Comparison of ENCODE assay signal across 13 mouse cellular contexts in genomic region chr5:123997211-123997751, GRCm38 (mm10). TPM values are rescaled to one million over a fixed set of nuclear protein-coding genes. Genes with fewer than 3 reads are reported as not detected.
A peak's percentile ranks its signal among the peaks of the same experiment; 100 is the strongest.
DNase-seq lines count a peak whose midpoint lies in the region; ATAC-seq lines count a peak whose summit lies in the region.
"Had no signal": no experiment of that assay in that cellular context is flagged by ENCODE, and none has a peak within 500 bp of the region (broad histone marks: within the 10 kb centered on the region; RNA-seq: fewer than 3 reads in every experiment).

No protein-coding gene starts in this region.

- H3K4me3 ChIP-seq in neural tube, embryonic 13.5 days, result no peak overlapping the region
- H3K4me3 ChIP-seq in forebrain, embryonic 15.5 days, result no peak overlapping the region
- H3K4me3 ChIP-seq: heart, embryonic 12.5 days had no signal

- 0 out of 2 replicates have a peak, but pooled peaks cover 1% of the 10 kb centered on the region for H3K27me3 ChIP-seq in neural tube, embryonic 13.5 days
- H3K27me3 ChIP-seq in forebrain, embryonic 15.5 days, result no peaks in the 10 kb centered on the region
- H3K27me3 ChIP-seq: heart, embryonic 12.5 days; Patski had no signal

- 82% methylated on average over 24 of the region's 24 CpGs for WGBS in neural tube, embryonic 13.5 days
- 70% methylated on average over 24 of the region's 24 CpGs for WGBS in forebrain, embryonic 15.5 days

- DNase-seq in gastrocnemius, postnatal 14 days, result peak; percentile 44
- no peak for DNase-seq in gastrocnemius, postnatal 25 days
- no peak for DNase-seq in neural tube, embryonic 10.5 days (ENCODE audit: extremely low spot score, low spot score)
- DNase-seq in thymus, postnatal 36 days, result no peak
- no peak for DNase-seq in spleen, postnatal 14 days (ENCODE audit: low spot score in 2 of 2)
- DNase-seq in adrenal gland, adult 8-10 months, result no peak
- DNase-seq: adrenal gland, postnatal 25 days; kidney, postnatal 36 days had no signal

- peaks cover 34% of the 10 kb centered on the region for H3K4me1 ChIP-seq in neural tube, embryonic 13.5 days (replicated peaks)
- peaks cover 32% of the 10 kb centered on the region for H3K4me1 ChIP-seq in forebrain, embryonic 15.5 days

- no peaks in the 10 kb centered on the region for H3K9me3 ChIP-seq in neural tube, embryonic 13.5 days
- H3K9me3 ChIP-seq in forebrain, embryonic 15.5 days, result no peaks in the 10 kb centered on the region
- H3K9me3 ChIP-seq: heart, embryonic 12.5 days had no signal

- 0 out of 2 replicates have a peak, but pooled peaks cover 9% of the 10 kb centered on the region for H3K36me3 ChIP-seq in neural tube, embryonic 13.5 days
- 0 out of 2 replicates have a peak, but pooled peaks cover 4% of the 10 kb centered on the region for H3K36me3 ChIP-seq in forebrain, embryonic 15.5 days
- H3K36me3 ChIP-seq: heart, embryonic 12.5 days had no signal

- no peak overlapping the region for H3K4me2 ChIP-seq in neural tube, embryonic 13.5 days
- H3K4me2 ChIP-seq in forebrain, embryonic 15.5 days (replicated peaks), result no peak overlapping the region
- H3K4me2 ChIP-seq: heart, embryonic 12.5 days had no signal

- no peak for ATAC-seq in neural tube, embryonic 13.5 days (ENCODE audit: low read depth)
- no peak for ATAC-seq in forebrain, embryonic 15.5 days (replicated peaks)
- ATAC-seq: inflammation-experienced regulatory T-cells, adult 6 months; Patski had no signal

- H3K9ac ChIP-seq in neural tube, embryonic 13.5 days, result no peak overlapping the region
- H3K9ac ChIP-seq in forebrain, embryonic 15.5 days (replicated peaks), result no peak overlapping the region
- H3K9ac ChIP-seq: heart, embryonic 12.5 days had no signal

- H3K27ac ChIP-seq in neural tube, embryonic 13.5 days (replicated peaks), result 0 out of 2 replicates have a peak overlapping the region, but pooled peaks have one; percentile 28
- H3K27ac ChIP-seq in forebrain, embryonic 15.5 days (replicated peaks), result peak overlapping the region; percentile 60

- intact Hi-C loops in gastrocnemius, postnatal 14 days (cut with DNase I; ENCODE audit: low total_unique reads), result no loop called here

RNA-seq across cellular contexts. Expression of gene Hip1r, which starts 23.9 kb away (rescaled TPM):
- total RNA-seq in gastrocnemius, postnatal 14 days (2021), result 10 to 100 TPM in 1 of 2 experiments, 1 to 10 TPM in 1; 7.2 to 11.1 TPM
- 1 to 10 TPM; 6.2 to 6.6 TPM for total RNA-seq in gastrocnemius, postnatal 25 days (2021)
- polyA plus RNA-seq in neural tube, embryonic 13.5 days (2015; fragmentation: Nextera tagmentation; extraction: Ambion mirVana), result 17.1 and 22.3 TPM in 2 replicates
- 26.9 and 27.5 TPM in 2 replicates for polyA plus RNA-seq in forebrain, embryonic 15.5 days (2015; fragmentation: Nextera tagmentation; extraction: Ambion mirVana)
- 10 to 100 TPM; 13.2 to 29.8 (median 22.8) TPM for total RNA-seq in adrenal gland, adult 8-10 months (2022)

RNA-seq across cellular contexts. Expression of gene Vps37b, which starts 34.8 kb away (rescaled TPM):
- total RNA-seq in gastrocnemius, postnatal 14 days (2021), result 1 to 10 TPM; 6.3 to 7.8 TPM
- 1 to 10 TPM; 4.2 to 6.3 TPM for total RNA-seq in gastrocnemius, postnatal 25 days (2021)
- polyA plus RNA-seq in neural tube, embryonic 13.5 days (2015; fragmentation: Nextera tagmentation; extraction: Ambion mirVana), result 77.5 and 78.5 TPM in 2 replicates
- 106 and 109 TPM in 2 replicates for polyA plus RNA-seq in forebrain, embryonic 15.5 days (2015; fragmentation: Nextera tagmentation; extraction: Ambion mirVana)
- 100 to 1,000 TPM in 1 of 4 experiments, 10 to 100 TPM in 3; 76.1 to 101 (median 91.9) TPM for total RNA-seq in adrenal gland, adult 8-10 months (2022)

Comparison
In these comparisons a context has a peak if more than half of its experiments do, and no peak if none do; other contexts are left out.
1. RNA of gene Vps37b, which starts 34.8 kb away (total RNA-seq): 76.1 to 101 TPM in adrenal gland, adult 8-10 months; 6.3 to 7.8 TPM in gastrocnemius, postnatal 14 days and 4.2 to 6.3 TPM in gastrocnemius, postnatal 25 days; every median in the first group is over 4 times any median in the second.